Mouse (Mus musculus) forebrain, embryonic 14.5 days (tissue): ENCODE measurements at regions not wholly inside any gene's neighbourhood (a gene's known extent, or its start where the extent isn't known, plus 50 kb on each side); places are given as distances from the start of the nearest gene placed in this dataset.
A peak's percentile ranks its signal among the peaks of the same experiment; 100 is the strongest.

Experiments used
- ATAC-seq: fragments of 200-750 bp; cut with Nextera tagmentation; 2 replicates; pipeline ENCODE4 v1.8.0; 2017; ENCODE audit warnings: mild to moderate bottlenecking, moderate library complexity
- DNase-seq: peaks from one replicate; pipeline ENCODE4 v3.0.0-alpha.2; 2015; ENCODE audit warnings: low spot score
- H3K27ac ChIP-seq: fragments of 300-500 bp; sonication (generic); 2 replicates; pipeline ENCODE4 v1.5.1; 2014; ENCODE audit warnings: low read depth, mild to moderate bottlenecking, control low read depth, low read length, moderate library complexity
- H3K27me3 ChIP-seq: fragments of 300-500 bp; sonication (generic); replicated peaks from 2 replicates; pipeline ENCODE4 v1.6.1; 2014; ENCODE audit warnings: low read length, control low read depth, mixed read lengths; ENCODE audit not compliant: control insufficient read depth, insufficient read depth
- H3K36me3 ChIP-seq: fragments of 300-500 bp; sonication (generic); 2 replicates; pipeline ENCODE4 v1.6.1; 2014; ENCODE audit warnings: low read length, control low read depth; ENCODE audit not compliant: control insufficient read depth, insufficient read depth
- H3K4me1 ChIP-seq: fragments of 300-500 bp; sonication (generic); 2 replicates; pipeline ENCODE4 v1.6.1; 2014; ENCODE audit warnings: antibody characterized with exemption, low read length, control low read depth; ENCODE audit not compliant: control insufficient read depth, insufficient read depth
- H3K4me2 ChIP-seq: fragments of 300-500 bp; sonication (generic); 2 replicates; pipeline ENCODE4 v1.6.1; 2014; ENCODE audit warnings: mild to moderate bottlenecking, control low read depth, low read length
- H3K4me3 ChIP-seq: fragments of 300-500 bp; sonication (generic); 2 replicates; pipeline ENCODE4 v1.5.1; 2014; ENCODE audit warnings: low read depth, low read length, control low read depth
- H3K9ac ChIP-seq: fragments of 300-500 bp; sonication (generic); 2 replicates; pipeline ENCODE4 v1.6.1; 2014; ENCODE audit warnings: mild to moderate bottlenecking, low read length, control low read depth, moderate library complexity
- H3K9me3 ChIP-seq: fragments of 300-500 bp; sonication (generic); replicated peaks from 2 replicates; pipeline ENCODE4 v1.6.1; 2016; ENCODE audit warnings: low read length, control low read depth, mixed read lengths; ENCODE audit not compliant: control insufficient read depth
- WGBS: fragments of 180-500 bp; shearing (Covaris S2); extraction: QIAGEN DNeasy Blood & Tissue Kit; methylation state at CpG from one replicate; pipeline ENCODE4 v1.1.7; 2014; 5-methylcytosine and 5-hydroxymethylcytosine counted together

DNA sequence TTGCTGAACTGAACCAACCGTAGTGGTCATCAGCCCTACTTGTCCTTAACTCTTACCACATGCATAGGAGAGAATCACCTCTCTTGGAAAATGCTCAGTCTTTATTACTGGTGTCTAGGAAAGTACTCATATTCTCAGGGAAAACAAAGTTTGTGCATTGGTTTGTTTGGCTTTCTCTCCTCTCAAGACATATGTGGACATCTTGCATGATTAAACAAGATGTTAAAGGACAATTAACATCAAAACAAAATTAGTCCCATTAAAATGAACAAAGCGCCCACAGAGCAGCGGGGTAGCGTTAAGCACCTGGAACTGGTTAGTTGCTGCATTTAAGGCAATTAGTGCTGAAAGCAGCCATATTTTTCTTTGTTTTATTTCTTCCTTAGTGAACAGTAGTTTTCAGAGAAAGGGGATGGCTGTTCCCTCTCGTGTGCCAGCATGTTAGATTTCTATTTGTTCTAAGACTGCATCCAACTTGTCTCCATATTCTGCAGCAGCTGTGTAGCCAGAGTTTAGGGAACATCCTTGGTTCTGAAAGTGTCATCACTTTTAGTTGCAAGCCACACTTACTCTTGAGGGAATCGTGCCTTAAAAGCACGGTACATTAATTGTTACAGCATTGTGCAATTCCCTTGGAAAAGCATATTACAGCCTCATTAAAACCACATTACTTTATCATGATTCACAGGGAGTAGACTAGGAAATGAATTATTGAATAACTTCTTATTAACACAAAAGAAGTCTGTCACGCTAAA is 137.7 kb downstream of the Ube2u start:
- no peaks in the 10 kb centered on the region for H3K9me3 ChIP-seq
- peak; percentile 30 for DNase-seq
- no peak overlapping the region for H3K27ac ChIP-seq
- no peaks in the 10 kb centered on the region for H3K36me3 ChIP-seq
- 0 out of 2 replicates have a peak overlapping the region, but pooled peaks have one; percentile 17 for H3K9ac ChIP-seq
- no peak; the same call in 1 of the 2 replicates for ATAC-seq
- H3K4me2 ChIP-seq: no peak overlapping the region
- H3K27me3 ChIP-seq: no peaks in the 10 kb centered on the region
- H3K4me1 ChIP-seq: peaks cover 5% of the 10 kb centered on the region
- 34% methylated on average over 8 of the region's 8 CpGs for WGBS
- no peak overlapping the region for H3K4me3 ChIP-seq

DNA sequence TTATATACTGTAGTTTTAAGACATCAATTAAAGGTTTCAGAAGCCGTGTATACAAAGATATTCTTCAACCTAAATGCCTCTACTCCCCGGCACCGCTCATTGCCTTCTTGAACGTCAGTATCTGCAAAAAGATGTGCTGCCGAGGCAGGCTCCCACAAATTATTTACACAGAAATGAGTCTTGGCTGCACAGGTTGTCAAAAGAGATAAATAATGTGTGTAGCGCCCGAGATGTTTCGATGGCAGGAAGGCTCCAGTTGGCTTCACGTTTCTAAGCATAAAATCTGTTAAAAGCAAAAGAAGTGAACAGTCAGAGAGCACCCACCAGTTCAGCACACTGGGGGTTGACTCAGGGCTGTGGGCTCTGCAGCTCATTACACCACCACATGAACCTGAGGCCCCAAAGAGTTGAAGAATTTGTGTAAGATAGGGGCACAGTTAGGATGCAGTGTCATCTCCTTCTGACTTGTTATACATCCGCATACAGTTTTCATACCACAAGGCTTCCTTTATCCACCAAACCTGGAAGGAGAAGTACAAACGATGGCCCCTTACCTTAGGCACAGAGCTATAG is 138.4 kb downstream of the Ube2u start:
- Histone ChIP-seq H3K27ac (no peak overlapping the region), H3K4me3 (no peak overlapping the region), H3K27me3 (no peaks in the 10 kb centered on the region), H3K9me3 (no peaks in the 10 kb centered on the region), H3K4me1 (peaks cover 5% of the 10 kb centered on the region), H3K4me2 (no peak overlapping the region), H3K36me3 (no peaks in the 10 kb centered on the region), H3K9ac (no peak overlapping the region)
- no peak; the same call in 1 of the 2 replicates for ATAC-seq
- DNase-seq: peak; percentile 29
- 62% methylated on average over 11 of the region's 11 CpGs for WGBS

GRCm38 (mm10) chr4:100624656-100625055 is 146.0 kb downstream of the Ube2u start:
- Histone ChIP-seq H3K4me1 (no peaks in the 10 kb centered on the region), H3K9ac (no peak overlapping the region), H3K27me3 (no peaks in the 10 kb centered on the region), H3K4me2 (no peak overlapping the region), H3K27ac (no peak overlapping the region), H3K36me3 (no peaks in the 10 kb centered on the region), H3K4me3 (no peak overlapping the region), H3K9me3 (no peaks in the 10 kb centered on the region)
- ATAC-seq (no peak), DNase-seq (no peak)
- WGBS: 97% methylated on average over 3 of the region's 5 CpGs

DNA sequence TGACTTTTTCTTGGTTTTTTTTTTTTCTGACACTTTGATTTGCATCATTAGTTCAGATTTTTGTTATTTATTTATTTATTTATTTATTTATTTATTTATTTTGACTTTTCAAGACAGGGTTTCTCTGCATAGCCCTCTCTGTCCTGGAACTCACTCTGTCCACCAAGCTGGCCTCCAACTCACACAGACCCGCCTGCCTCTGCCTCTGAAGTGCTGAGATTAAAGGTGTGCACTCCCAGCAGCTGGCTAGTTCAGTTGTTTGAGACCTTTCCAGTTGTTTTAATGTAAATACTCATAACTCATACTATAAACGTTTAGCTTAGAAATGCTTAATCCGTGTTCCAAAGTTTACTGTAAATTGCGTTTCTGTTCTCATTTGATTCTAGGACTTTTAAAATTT is 147.9 kb downstream of the Ube2u start:
- Histone ChIP-seq H3K4me3 (no peak overlapping the region), H3K9ac (no peak overlapping the region), H3K36me3 (no peaks in the 10 kb centered on the region), H3K4me2 (no peak overlapping the region), H3K27ac (no peak overlapping the region), H3K4me1 (no peaks in the 10 kb centered on the region), H3K27me3 (no peaks in the 10 kb centered on the region), H3K9me3 (no peaks in the 10 kb centered on the region)
- DNase-seq: no peak
- 88% methylated on average over 4 of the region's 4 CpGs for WGBS
- no peak for ATAC-seq

GRCm38 (mm10) chr4:100634388-100634787 is 142.1 kb upstream of the Cachd1 start:
- Histone ChIP-seq H3K9me3 (no peaks in the 10 kb centered on the region), H3K4me2 (no peak overlapping the region), H3K36me3 (no peaks in the 10 kb centered on the region), H3K27me3 (no peaks in the 10 kb centered on the region), H3K27ac (no peak overlapping the region), H3K9ac (no peak overlapping the region), H3K4me3 (no peak overlapping the region), H3K4me1 (no peaks in the 10 kb centered on the region)
- no peak for DNase-seq
- WGBS: 70% methylated on average over 2 of the region's 2 CpGs
- ATAC-seq: no peak

DNA sequence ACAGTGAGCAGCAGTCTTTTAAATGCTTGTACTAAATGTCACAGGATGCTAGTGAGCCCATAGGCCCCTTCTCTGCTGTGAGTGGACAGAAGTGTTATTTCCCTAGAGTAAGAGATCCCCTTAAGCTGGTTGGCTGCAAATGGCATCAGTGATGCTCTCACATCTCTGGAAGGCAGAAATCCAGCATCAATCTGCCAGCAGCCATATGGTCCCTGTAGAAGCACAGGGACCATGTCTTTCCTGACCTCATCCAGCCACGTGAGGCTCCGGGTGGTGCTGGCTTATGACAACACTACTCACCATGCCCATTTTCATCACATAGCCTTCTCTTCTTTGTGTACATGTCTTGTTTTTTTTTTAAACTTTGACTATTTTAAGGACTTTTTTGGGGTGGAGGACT is 138.9 kb upstream of the Cachd1 start:
- no peaks in the 10 kb centered on the region for H3K27me3 ChIP-seq
- H3K4me3 ChIP-seq: no peak overlapping the region
- ATAC-seq: no peak
- H3K4me1 ChIP-seq: no peaks in the 10 kb centered on the region
- H3K9me3 ChIP-seq: no peaks in the 10 kb centered on the region
- H3K36me3 ChIP-seq: no peaks in the 10 kb centered on the region
- 93% methylated on average over 2 of the region's 2 CpGs for WGBS
- no peak overlapping the region for H3K27ac ChIP-seq
- no peak for DNase-seq
- H3K4me2 ChIP-seq: no peak overlapping the region
- no peak overlapping the region for H3K9ac ChIP-seq

DNA sequence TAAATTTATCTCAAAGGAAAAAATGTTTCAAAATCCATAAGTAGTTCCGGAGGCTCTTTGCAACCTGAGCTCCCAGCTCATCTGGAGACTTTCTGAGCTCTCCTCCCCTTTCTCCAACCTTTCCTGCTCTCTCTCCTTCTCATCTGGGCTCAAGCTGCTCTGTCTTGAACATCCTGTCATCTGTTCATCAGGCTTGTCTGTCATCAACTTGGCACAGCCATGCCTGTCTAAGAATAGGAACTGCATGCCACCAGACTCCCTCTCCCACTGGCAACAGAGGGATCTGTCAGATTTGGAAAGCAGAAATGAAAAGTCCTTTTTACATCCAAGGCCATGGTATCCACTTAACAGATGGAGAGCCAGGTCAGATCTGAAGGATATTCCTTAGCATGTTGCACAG is 115.3 kb upstream of the Cachd1 start:
- Histone ChIP-seq H3K9ac (no peak overlapping the region), H3K9me3 (no peaks in the 10 kb centered on the region), H3K27me3 (no peaks in the 10 kb centered on the region), H3K27ac (no peak overlapping the region), H3K36me3 (no peaks in the 10 kb centered on the region), H3K4me3 (no peak overlapping the region), H3K4me2 (no peak overlapping the region), H3K4me1 (no peaks in the 10 kb centered on the region)
- ATAC-seq (no peak), DNase-seq (peak; percentile 39)
- 83% methylated on average over 1 of the region's 1 CpGs for WGBS

GRCm38 (mm10) chr4:100664619-100665264 is 111.7 kb upstream of the Cachd1 start:
- H3K4me2 ChIP-seq: no peak overlapping the region
- no peaks in the 10 kb centered on the region for H3K4me1 ChIP-seq
- H3K9ac ChIP-seq: no peak overlapping the region
- no peaks in the 10 kb centered on the region for H3K36me3 ChIP-seq
- no peak overlapping the region for H3K27ac ChIP-seq
- no peaks in the 10 kb centered on the region for H3K9me3 ChIP-seq
- 39% methylated on average over 5 of the region's 5 CpGs for WGBS
- no peak overlapping the region for H3K4me3 ChIP-seq
- peak; percentile 53 for DNase-seq
- H3K27me3 ChIP-seq: no peaks in the 10 kb centered on the region
- peak; percentile 46; the same call in 1 of the 2 replicates for ATAC-seq

- Histone ChIP-seq H3K27ac (no peak overlapping the region), H3K9ac (no peak overlapping the region), H3K36me3 (no peaks in the 10 kb centered on the region), H3K4me3 (no peak overlapping the region), H3K27me3 (no peaks in the 10 kb centered on the region), H3K4me2 (no peak overlapping the region), H3K4me1 (no peaks in the 10 kb centered on the region), H3K9me3 (no peaks in the 10 kb centered on the region)
- WGBS: 81% methylated on average over 5 of the region's 5 CpGs
- ATAC-seq (no peak), DNase-seq (no peak)
Measured at GRCm38 (mm10) chr4:100670553-100670952, 105.9 kb upstream of the Cachd1 start.
